In genomic region chr2:32637778-32638281, GRCm38 (mm10) we compare ENCODE assay signal across 8 mouse cellular contexts. TPM values are rescaled to one million over a fixed set of nuclear protein-coding genes. Genes with fewer than 3 reads are reported as not detected.
DNase-seq lines count a peak whose midpoint lies in the region; ATAC-seq lines count a peak whose summit lies in the region.

No protein-coding gene starts in this region.

- no peaks in the 10 kb centered on the region for H3K27me3 ChIP-seq in forebrain, embryonic 13.5 days
- H3K27me3 ChIP-seq in forebrain, embryonic 11.5 days (ENCODE audit: control insufficient read depth, insufficient read depth, low read length), result no peaks in the 10 kb centered on the region
- no peaks in the 10 kb centered on the region for H3K27me3 ChIP-seq in embryonic facial prominence, embryonic 13.5 days
- no peaks in the 10 kb centered on the region for H3K27me3 ChIP-seq in hindbrain, embryonic 16.5 days (replicated peaks; ENCODE audit: control insufficient read depth, insufficient read depth, low read length)
- H3K27me3 ChIP-seq in liver, embryonic 11.5 days (replicated peaks; ENCODE audit: control insufficient read depth, insufficient read depth, low read length), result no peaks in the 10 kb centered on the region

- no peak overlapping the region for H3K4me3 ChIP-seq in forebrain, embryonic 13.5 days
- H3K4me3 ChIP-seq in forebrain, embryonic 11.5 days (ENCODE audit: low read depth, low read length), result no peak overlapping the region
- no peak overlapping the region for H3K4me3 ChIP-seq in embryonic facial prominence, embryonic 13.5 days
- H3K4me3 ChIP-seq in hindbrain, embryonic 16.5 days (ENCODE audit: low read length), result no peak overlapping the region
- no peak overlapping the region for H3K4me3 ChIP-seq in liver, embryonic 11.5 days (ENCODE audit: low read depth, low read length)

- no peak overlapping the region for H3K27ac ChIP-seq in forebrain, embryonic 13.5 days
- no peak overlapping the region for H3K27ac ChIP-seq in forebrain, embryonic 11.5 days (ENCODE audit: low read depth, low read length)
- H3K27ac ChIP-seq in embryonic facial prominence, embryonic 13.5 days, result peak overlapping the region; percentile 39; the same call in 1 of the 2 replicates
- H3K27ac ChIP-seq in hindbrain, embryonic 16.5 days (ENCODE audit: low read depth, low read length), result 0 out of 2 replicates have a peak overlapping the region, but pooled peaks have one; percentile 44
- H3K27ac ChIP-seq in liver, embryonic 11.5 days (ENCODE audit: low read depth, low read length), result peak overlapping the region; percentile 48; the same call in 1 of the 2 replicates

- H3K36me3 ChIP-seq in forebrain, embryonic 13.5 days (ENCODE audit: poor library complexity, severe bottlenecking), result peaks cover 7% of the 10 kb centered on the region
- H3K36me3 ChIP-seq in forebrain, embryonic 11.5 days (ENCODE audit: control insufficient read depth, insufficient read depth, low read length), result no peaks in the 10 kb centered on the region
- no peaks in the 10 kb centered on the region for H3K36me3 ChIP-seq in embryonic facial prominence, embryonic 13.5 days
- peaks cover 5% of the 10 kb centered on the region for H3K36me3 ChIP-seq in hindbrain, embryonic 16.5 days (ENCODE audit: control insufficient read depth, insufficient read depth, low read length)
- H3K36me3 ChIP-seq in liver, embryonic 11.5 days (ENCODE audit: control insufficient read depth, insufficient read depth, low read length), result no peaks in the 10 kb centered on the region

- DNase-seq in forebrain, embryonic 11.5 days (ENCODE audit: low spot score), result no peak
- DNase-seq in liver, embryonic 11.5 days (ENCODE audit: low spot score), result no peak
- peak; percentile 32 for DNase-seq in retina, postnatal 1 day
- DNase-seq in cerebellum, postnatal 10 days, result no peak
- no peak for DNase-seq in MN1 (ENCODE audit: low spot score)

- H3K9me3 ChIP-seq in forebrain, embryonic 13.5 days (replicated peaks), result no peaks in the 10 kb centered on the region
- no peaks in the 10 kb centered on the region for H3K9me3 ChIP-seq in forebrain, embryonic 11.5 days (ENCODE audit: control insufficient read depth, low read length)
- no peaks in the 10 kb centered on the region for H3K9me3 ChIP-seq in embryonic facial prominence, embryonic 13.5 days
- H3K9me3 ChIP-seq in hindbrain, embryonic 16.5 days (ENCODE audit: control insufficient read depth, low read length), result no peaks in the 10 kb centered on the region
- no peaks in the 10 kb centered on the region for H3K9me3 ChIP-seq in liver, embryonic 11.5 days (ENCODE audit: control insufficient read depth, low read length)

- no peak overlapping the region for H3K4me2 ChIP-seq in forebrain, embryonic 13.5 days
- no peak overlapping the region for H3K4me2 ChIP-seq in forebrain, embryonic 11.5 days (ENCODE audit: low read depth, low read length, severe bottlenecking)
- no peak overlapping the region for H3K4me2 ChIP-seq in embryonic facial prominence, embryonic 13.5 days
- H3K4me2 ChIP-seq in hindbrain, embryonic 16.5 days (ENCODE audit: low read length), result no peak overlapping the region
- H3K4me2 ChIP-seq in liver, embryonic 11.5 days, result no peak overlapping the region

- no peaks in the 10 kb centered on the region for H3K4me1 ChIP-seq in forebrain, embryonic 13.5 days
- H3K4me1 ChIP-seq in forebrain, embryonic 11.5 days (replicated peaks; ENCODE audit: control insufficient read depth, insufficient read depth, low read length), result no peaks in the 10 kb centered on the region
- H3K4me1 ChIP-seq in embryonic facial prominence, embryonic 13.5 days, result peaks cover 13% of the 10 kb centered on the region
- H3K4me1 ChIP-seq in hindbrain, embryonic 16.5 days (ENCODE audit: control insufficient read depth, insufficient read depth, low read depth, low read length), result no peaks in the 10 kb centered on the region; the same call in 1 of the 2 replicates
- peaks cover 18% of the 10 kb centered on the region for H3K4me1 ChIP-seq in liver, embryonic 11.5 days (replicated peaks; ENCODE audit: control insufficient read depth, insufficient read depth, low read length)

- peak overlapping the region; percentile 13; the same call in 1 of the 2 replicates for H3K9ac ChIP-seq in forebrain, embryonic 13.5 days
- H3K9ac ChIP-seq in forebrain, embryonic 11.5 days (ENCODE audit: low read length), result no peak overlapping the region; the same call in 1 of the 2 replicates
- peak overlapping the region; percentile 32; the same call in 1 of the 2 replicates for H3K9ac ChIP-seq in embryonic facial prominence, embryonic 13.5 days
- H3K9ac ChIP-seq in hindbrain, embryonic 16.5 days (ENCODE audit: low read depth, low read length), result peak overlapping the region; percentile 23; the same call in 1 of the 2 replicates
- H3K9ac ChIP-seq in liver, embryonic 11.5 days (ENCODE audit: low read depth, low read length), result peak overlapping the region; percentile 48

- WGBS in forebrain, embryonic 13.5 days, result 55% methylated on average over 11 of the region's 11 CpGs
- 52% methylated on average over 11 of the region's 11 CpGs for WGBS in forebrain, embryonic 11.5 days
- WGBS in embryonic facial prominence, embryonic 13.5 days, result 26% methylated on average over 11 of the region's 11 CpGs
- WGBS in hindbrain, embryonic 16.5 days, result 31% methylated on average over 11 of the region's 11 CpGs
- WGBS in liver, embryonic 11.5 days, result 33% methylated on average over 11 of the region's 11 CpGs

- ATAC-seq in forebrain, embryonic 13.5 days, result no peak
- no peak for ATAC-seq in forebrain, embryonic 11.5 days (replicated peaks; ENCODE audit: low FRiP score)
- no peak for ATAC-seq in embryonic facial prominence, embryonic 13.5 days (ENCODE audit: insufficient number of reproducible peaks, insufficient read depth, low FRiP score, low TSS enrichment, low read depth)
- no peak for ATAC-seq in hindbrain, embryonic 16.5 days
- ATAC-seq in liver, embryonic 11.5 days (replicated peaks; ENCODE audit: low FRiP score), result peak; percentile 68

RNA-seq across cellular contexts. Expression of gene Eng, which starts 8.6 kb away (rescaled TPM):
- polyA plus RNA-seq in forebrain, embryonic 13.5 days (2015; fragmentation: Nextera tagmentation; extraction: Ambion mirVana), result 20.4 and 21.2 TPM in 2 replicates
- 25.5 and 25.9 TPM in 2 replicates for polyA plus RNA-seq in forebrain, embryonic 11.5 days (2014; fragmentation: Nextera tagmentation; extraction: Ambion mirVana)
- polyA plus RNA-seq in embryonic facial prominence, embryonic 13.5 days (2015; fragmentation: Nextera tagmentation; extraction: Ambion mirVana), result 49.1 and 50.2 TPM in 2 replicates
- 34.2 and 39.5 TPM in 2 replicates for polyA plus RNA-seq in hindbrain, embryonic 16.5 days (2015; fragmentation: Nextera tagmentation; extraction: Ambion mirVana)
- 39.2 and 40.1 TPM in 2 replicates for polyA plus RNA-seq in liver, embryonic 11.5 days (2014; fragmentation: Nextera tagmentation; extraction: Ambion mirVana)

RNA-seq across cellular contexts. Expression of gene Ak1, which starts 16.3 kb away (rescaled TPM):
- polyA plus RNA-seq in forebrain, embryonic 13.5 days (2015; fragmentation: Nextera tagmentation; extraction: Ambion mirVana), result 48.8 and 48.9 TPM in 2 replicates
- 18.9 and 20.6 TPM in 2 replicates for polyA plus RNA-seq in forebrain, embryonic 11.5 days (2014; fragmentation: Nextera tagmentation; extraction: Ambion mirVana)
- polyA plus RNA-seq in embryonic facial prominence, embryonic 13.5 days (2015; fragmentation: Nextera tagmentation; extraction: Ambion mirVana), result 20.7 and 27.3 TPM in 2 replicates
- polyA plus RNA-seq in hindbrain, embryonic 16.5 days (2015; fragmentation: Nextera tagmentation; extraction: Ambion mirVana), result 111 and 117 TPM in 2 replicates
- polyA plus RNA-seq in liver, embryonic 11.5 days (2014; fragmentation: Nextera tagmentation; extraction: Ambion mirVana), result 6.7 and 8.3 TPM in 2 replicates

RNA-seq across cellular contexts. Expression of gene St6galnac6, which starts 38.3 kb away (rescaled TPM):
- 10.0 and 10.8 TPM in 2 replicates for polyA plus RNA-seq in forebrain, embryonic 13.5 days (2015; fragmentation: Nextera tagmentation; extraction: Ambion mirVana)
- polyA plus RNA-seq in forebrain, embryonic 11.5 days (2014; fragmentation: Nextera tagmentation; extraction: Ambion mirVana), result 4.7 and 5.1 TPM in 2 replicates
- 29.9 and 35.1 TPM in 2 replicates for polyA plus RNA-seq in embryonic facial prominence, embryonic 13.5 days (2015; fragmentation: Nextera tagmentation; extraction: Ambion mirVana)
- 29.5 and 35.4 TPM in 2 replicates for polyA plus RNA-seq in hindbrain, embryonic 16.5 days (2015; fragmentation: Nextera tagmentation; extraction: Ambion mirVana)
- polyA plus RNA-seq in liver, embryonic 11.5 days (2014; fragmentation: Nextera tagmentation; extraction: Ambion mirVana), result 9.6 and 10.6 TPM in 2 replicates

RNA-seq across cellular contexts. Expression of gene St6galnac4, which starts 50.9 kb away (rescaled TPM):
- 14.5 and 16.5 TPM in 2 replicates for polyA plus RNA-seq in forebrain, embryonic 13.5 days (2015; fragmentation: Nextera tagmentation; extraction: Ambion mirVana)
- polyA plus RNA-seq in forebrain, embryonic 11.5 days (2014; fragmentation: Nextera tagmentation; extraction: Ambion mirVana), result 15.4 and 16.7 TPM in 2 replicates
- 33.1 and 34.7 TPM in 2 replicates for polyA plus RNA-seq in embryonic facial prominence, embryonic 13.5 days (2015; fragmentation: Nextera tagmentation; extraction: Ambion mirVana)
- polyA plus RNA-seq in hindbrain, embryonic 16.5 days (2015; fragmentation: Nextera tagmentation; extraction: Ambion mirVana), result 49.6 and 54.3 TPM in 2 replicates
- polyA plus RNA-seq in liver, embryonic 11.5 days (2014; fragmentation: Nextera tagmentation; extraction: Ambion mirVana), result 26.0 and 28.8 TPM in 2 replicates

Comparison
In these comparisons a context has a peak if more than half of its experiments do, and no peak if none do; other contexts are left out.
1. H3K27ac ChIP-seq: peak in embryonic facial prominence, embryonic 13.5 days (single experiment), hindbrain, embryonic 16.5 days (single experiment) and liver, embryonic 11.5 days (single experiment); none in forebrain, embryonic 13.5 days (single experiment) and forebrain, embryonic 11.5 days (single experiment).